Mouse (Mus musculus): Measurements from ENCODE around the gene Stambpl1.
"Not testable (repeated sequence)": the region's sequence is repeated elsewhere in the genome, so short reads cannot be mapped to it uniquely, and the experiment has no call there.

Stambpl1 gene

DNA sequence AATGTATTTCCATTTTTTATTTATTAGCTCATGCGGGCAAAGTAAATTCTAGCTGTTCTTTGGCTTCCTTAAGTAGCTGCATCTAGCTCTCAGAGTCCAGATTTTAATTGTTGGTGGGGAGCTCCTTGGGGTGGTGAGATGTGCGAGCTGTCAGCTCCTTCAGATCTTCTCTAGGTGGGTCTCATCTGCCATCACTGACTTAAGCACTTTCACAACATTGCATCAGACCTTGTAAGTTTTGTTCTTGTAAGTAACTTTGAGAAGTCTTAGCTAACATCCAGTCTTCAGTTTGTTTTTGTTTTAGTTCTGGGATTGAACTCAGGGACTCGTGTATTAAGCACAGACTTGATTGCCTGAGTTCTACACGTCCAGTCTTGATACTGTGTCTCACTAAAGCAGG, 6.9 kb downstream of the Stambpl1 start:
- DNase-seq (ENCODE audit: low read depth), result no peak

DNA sequence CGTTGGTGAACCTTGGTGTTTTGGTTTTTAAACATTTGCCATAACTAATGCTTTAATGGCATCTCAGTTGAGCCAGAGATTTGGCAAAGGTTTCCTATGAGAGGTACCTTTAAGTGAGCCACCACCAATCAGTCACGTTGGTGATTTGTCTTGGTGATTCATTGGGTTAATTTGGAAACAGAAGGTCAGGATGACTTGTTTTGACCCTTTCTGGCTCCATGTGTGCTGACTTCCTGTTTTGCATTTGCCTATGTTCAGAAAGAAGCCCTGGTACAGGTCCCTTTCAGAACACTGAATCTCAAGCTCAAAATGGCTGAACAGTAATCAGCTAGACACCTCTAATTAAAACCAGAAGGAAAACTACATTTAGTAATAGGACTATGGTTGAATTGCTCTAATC, 7.5 kb downstream of the Stambpl1 start:
- DNase-seq (ENCODE audit: low read depth), result peak; percentile 55

DNA sequence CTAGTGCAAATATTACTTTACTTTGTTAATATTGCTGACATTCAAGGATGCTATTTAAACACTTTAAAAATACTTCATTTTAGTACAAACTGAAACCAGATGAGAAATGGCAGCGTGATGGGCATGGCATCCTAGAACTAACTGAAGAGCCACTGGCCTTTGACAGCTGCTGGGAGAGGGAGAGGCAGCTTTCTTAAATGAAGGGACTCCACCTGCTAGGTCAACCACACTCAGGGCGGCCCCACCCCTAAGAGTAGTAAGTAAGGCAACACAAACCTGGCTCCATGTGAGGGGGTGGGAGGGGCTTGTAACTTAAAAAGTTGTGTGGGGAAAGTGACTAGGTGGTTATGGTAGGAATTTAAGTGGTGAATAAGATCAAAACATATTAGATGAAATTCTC, 10.6 kb downstream of the Stambpl1 start:
- DNase-seq (ENCODE audit: low read depth), result no peak

DNA sequence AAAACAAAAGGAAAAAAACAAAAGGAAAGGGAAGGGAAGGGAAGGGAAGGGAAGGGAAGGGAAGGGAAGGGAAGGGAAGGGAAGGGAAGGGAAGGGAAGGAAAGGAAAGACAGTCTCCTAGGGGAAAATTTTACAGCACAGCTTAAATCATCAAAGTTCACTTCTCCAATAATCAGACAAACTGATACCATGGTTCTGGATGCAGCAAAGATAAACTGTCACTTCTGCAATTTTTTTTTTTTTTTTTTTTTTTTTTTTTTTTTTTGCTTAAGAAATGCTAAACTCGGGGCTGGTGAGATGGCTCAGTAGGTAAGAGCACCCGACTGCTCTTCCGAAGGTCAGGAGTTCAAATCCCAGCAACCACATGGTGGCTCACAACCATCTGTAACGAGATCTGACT, 14.1 kb downstream of the Stambpl1 start:
- DNase-seq (ENCODE audit: low read depth), result not testable (repeated sequence)

DNA sequence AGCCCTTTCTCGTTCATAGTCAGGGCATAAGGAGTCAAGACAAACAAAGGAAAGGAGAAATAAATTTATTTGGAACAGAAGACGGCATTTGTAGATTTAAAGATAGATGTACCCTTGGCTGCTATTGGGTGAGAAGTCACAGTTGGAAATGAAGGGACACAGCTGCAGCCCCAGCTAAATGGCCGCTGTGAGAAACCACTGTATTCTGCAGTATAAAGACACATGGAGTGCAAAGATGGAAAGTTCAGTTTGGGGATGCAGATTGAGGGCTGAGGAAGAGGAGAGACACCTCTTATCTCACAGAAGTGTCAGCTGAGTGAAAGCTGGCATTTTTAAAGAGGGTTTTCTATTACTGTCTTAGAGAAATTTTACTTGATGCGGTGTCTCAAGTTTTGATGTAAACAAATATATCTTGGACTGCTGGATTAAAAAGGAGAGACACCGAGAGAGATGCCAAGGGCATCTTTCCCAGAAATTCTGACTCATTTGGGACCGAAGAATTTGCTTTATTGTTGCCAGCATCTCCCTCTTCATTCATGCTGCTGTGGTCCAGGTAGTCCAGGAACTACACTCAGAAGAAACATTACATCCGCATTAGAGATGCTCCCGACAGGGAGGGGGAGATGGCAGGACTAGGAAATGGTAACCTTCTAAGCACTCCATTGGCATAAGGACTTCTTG, 14.9 kb downstream of the Stambpl1 start:
- DNase-seq (ENCODE audit: low read depth), result no peak

DNA sequence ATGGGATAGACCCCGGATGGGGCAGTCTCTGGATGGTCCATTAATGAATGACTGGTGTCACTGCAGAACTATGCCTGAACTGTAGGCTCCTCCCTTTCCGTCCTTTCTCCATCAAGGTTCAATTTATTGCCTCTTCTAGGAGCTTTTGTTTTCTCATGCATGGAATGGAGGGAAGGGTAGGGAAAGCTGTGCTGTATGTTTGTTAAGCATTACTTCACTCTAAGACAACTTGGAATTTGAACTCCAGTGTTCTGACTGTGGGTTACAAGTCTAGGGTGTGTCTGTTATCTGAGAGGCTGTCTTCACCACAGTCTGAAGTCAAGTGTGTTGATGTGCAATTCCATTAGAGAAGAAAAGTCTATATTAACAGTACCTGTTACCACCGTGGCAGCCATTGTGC, 17.0 kb downstream of the Stambpl1 start:
- DNase-seq (ENCODE audit: low read depth), result no peak

DNA sequence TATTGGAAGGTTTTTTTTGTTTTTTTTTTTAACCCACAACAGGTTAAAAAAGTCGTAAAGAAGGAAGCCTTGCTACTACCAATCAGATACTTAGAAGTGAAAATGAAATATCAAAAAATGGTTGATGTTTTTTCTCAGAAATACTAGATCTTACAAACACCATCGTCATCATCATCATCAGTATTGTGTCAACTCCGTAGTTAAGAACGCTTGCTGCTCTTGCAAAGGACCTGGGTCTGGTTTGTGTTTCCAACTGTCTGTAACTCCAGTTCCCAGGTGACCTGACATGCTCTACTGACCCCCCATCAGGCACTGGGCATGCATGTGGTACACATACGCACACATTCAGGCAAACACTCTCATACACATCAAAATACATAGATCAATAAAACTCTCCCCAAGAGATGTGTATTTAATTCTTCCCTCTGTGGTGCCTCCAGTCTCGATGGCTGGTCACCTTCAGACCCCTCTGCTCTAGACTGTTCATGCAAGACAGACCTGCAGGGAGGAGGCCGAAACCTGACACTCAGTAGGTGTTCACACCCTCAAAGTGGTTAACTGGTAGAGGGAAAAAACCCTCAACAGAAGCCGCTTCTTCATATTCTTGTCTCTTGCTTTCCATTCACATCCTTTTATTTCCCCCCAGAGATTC, 18.0 kb downstream of the Stambpl1 start:
- DNase-seq (ENCODE audit: low read depth), result no peak

DNA sequence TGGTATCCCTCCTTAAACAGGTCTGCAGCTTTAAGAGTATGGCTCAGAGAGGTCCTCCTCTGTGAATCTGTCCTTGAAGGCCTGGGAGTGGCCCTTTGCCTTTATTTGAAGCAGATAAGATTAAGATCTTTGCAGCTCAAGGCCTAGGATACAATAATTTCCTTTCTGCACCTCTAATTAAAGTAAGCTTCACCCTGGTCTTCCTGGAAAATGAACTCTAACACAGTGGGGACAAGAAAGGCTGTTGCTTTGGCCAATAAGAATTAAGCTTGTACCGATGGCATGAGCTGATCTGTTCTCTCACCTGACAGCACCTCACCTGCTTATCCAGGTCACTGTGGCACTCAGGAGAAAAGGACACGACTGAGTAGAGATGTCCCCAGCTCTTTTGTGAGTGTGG, 18.8 kb downstream of the Stambpl1 start:
- no peak for DNase-seq (ENCODE audit: low read depth)

DNA sequence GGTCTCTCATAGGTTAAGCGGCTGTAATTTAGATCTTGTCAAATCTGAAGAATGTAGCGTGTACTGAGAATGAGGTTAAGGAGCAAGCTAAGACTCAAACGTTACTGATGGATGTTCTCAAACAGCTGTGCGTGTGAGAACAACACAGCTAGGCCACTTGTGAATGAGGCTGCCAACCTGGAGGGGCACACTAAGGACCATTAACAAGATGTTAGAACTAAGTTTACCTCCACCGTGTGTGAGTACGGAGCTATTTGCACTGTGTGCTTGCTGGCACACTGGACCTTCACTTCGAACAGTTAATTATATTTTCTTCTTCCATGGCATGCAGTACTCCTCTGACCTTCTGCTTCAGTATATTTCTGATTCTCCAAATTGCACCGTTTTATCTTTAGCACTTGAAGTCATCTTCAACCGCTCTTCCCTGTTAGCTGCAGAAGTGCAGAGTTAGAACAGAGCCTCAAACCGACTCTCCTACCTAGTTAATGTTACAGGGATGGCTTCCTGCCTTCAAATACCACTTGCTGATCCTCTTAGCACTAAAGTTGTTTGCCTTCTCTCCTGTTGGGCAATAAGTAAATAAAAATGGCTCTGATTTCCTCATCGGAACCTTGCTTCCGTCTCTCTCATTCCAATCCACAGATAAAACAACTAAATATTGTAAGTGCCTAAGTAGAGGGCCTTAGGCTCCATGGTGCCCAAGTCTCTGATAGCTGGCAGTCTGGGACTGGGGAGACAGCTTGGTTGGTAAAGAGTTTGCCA, 20.6 kb downstream of the Stambpl1 start:
- no peak for DNase-seq (ENCODE audit: low read depth)

DNA sequence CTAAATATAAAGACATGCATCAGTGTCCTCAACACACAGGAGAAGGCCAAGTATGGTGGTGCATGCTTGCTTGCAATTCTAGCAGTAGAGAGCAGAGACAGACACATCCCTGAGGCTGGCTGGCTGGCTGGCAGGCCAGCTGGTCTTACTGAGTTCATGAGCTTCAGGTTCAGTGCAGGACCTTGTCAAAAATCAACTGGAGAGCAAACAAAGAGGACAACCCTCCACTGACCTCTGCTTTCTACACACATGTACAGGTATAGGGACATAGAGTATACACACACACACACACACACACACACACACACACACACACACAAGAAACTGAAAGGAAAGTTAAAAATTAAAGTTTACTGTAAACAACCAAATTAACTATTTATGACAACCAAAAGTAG, 21.2 kb downstream of the Stambpl1 start:
- no peak for DNase-seq (ENCODE audit: low read depth)

DNA sequence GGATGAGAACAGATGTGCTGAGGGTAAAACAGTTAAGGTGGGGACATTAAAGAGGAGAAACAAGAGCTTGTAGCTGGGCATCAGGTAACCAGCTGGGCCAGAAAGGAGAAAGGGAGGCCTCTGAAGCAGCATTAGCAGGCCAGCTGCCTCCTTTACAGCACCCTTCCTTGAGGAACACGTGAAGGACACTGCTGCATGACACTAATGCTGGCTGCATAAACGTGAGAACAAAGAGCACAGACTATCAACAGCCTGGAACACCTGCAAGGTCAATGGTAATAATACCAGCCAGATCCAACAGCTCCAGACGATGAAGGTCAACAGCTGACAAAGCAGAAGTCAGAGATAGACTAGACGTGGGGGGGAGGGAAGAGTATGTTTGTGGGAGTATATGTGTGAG, 22.1 kb downstream of the Stambpl1 start:
- no peak for DNase-seq (ENCODE audit: low read depth)

DNA sequence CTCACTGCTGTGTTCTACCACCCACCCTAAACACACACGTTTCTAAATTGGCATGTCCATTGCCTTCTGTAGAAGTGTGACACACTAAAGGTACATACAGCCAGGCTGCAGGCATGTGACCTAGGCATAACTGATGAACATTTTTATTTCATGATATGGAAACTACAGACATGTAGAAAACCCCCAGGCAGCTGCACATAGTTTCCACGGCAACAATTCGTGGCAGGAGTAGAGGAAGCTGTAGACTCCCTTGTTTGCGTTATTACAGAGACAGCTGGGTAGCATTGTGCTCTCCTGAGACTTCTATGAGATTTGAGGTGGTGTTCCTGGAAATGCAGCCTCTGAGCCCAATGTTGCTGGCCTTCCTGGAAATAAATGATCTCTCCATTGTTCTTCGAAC, 24.9 kb downstream of the Stambpl1 start:
- DNase-seq (ENCODE audit: low read depth), result peak; percentile 57

DNA sequence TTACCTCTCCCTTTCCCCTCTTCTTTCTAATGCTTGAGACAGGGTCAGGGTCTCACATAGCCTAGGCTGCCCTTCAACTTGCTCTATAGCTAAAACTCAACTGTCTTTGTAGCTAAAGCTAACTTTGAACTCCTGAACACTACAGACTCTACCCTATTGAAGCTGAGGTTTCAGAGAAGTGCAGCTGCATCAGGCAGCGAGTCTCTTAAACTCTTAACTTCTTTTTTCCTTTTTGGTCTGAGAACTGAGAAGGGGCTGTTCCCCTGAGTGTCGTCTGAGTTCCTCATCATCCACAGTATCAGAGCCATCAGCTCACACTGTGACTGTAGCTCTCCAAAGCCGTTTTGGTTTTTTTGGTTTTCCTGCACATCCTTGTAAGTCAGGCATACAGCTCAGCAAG, 25.7 kb downstream of the Stambpl1 start:
- DNase-seq (ENCODE audit: low read depth), result no peak

DNA sequence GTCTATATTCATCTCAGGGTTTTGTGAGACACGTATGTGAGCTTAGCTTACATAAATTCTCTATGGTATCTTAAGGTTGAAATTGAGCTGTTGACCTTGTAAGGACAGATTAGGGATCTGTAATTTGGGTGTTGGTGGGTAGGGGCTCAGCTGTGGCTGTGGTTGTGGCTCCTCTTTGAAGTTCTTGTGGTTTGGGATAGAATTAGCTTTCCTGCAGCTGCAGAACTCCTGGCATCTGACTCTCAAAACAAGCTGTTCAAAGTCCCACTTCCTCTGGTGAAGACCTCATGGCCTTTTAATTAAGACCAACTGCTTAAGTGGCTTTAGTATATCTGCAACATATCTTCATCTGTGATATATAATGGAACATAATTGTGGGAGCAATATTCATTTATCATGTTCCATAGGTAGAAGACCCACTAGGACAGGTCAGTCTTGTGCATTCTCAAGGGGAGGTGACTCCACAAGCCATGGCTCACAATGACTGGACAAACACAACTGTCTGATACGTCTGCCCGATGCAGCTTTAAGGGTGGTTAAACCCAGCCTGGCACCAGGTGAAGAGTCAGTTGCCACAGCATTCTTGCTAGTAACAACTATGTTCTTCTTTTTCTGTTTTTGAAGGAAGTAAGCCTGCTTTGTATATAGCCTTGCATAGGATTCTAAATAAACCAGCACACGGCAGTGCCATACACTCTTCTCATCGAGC, 27.4 kb downstream of the Stambpl1 start:
- DNase-seq (ENCODE audit: low read depth), result no peak

DNA sequence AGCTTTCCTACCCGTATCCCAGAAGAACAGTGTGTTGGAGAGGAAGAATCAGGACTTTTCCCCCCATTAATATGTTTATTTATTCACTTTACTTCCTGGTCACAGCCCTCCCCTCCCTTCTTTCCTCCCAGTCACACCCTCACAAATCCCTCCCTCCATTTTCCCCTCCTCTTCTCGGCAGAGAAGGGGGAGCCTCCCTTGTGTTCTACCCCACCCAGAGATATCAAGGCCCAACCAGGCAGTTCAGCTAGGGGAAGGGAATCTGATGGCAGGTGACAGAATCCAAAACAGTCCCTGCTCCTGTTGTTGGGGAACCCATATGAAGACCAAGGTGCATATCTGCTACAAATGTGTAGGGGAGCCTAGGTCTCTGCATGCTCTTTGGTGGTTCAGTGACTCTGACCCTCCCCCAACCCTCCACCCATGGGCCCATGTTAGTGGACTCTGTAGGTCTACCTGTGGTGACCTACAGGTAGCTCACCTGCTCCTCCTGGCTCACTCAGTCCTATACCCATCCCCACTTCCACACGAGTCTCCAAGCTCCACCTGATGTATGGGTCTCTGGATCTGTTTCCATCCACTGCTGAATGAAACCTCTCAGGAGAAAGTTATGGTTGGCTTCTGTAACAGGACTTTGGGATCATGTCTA, 28.8 kb downstream of the Stambpl1 start:
- no peak for DNase-seq (ENCODE audit: low read depth)

DNA sequence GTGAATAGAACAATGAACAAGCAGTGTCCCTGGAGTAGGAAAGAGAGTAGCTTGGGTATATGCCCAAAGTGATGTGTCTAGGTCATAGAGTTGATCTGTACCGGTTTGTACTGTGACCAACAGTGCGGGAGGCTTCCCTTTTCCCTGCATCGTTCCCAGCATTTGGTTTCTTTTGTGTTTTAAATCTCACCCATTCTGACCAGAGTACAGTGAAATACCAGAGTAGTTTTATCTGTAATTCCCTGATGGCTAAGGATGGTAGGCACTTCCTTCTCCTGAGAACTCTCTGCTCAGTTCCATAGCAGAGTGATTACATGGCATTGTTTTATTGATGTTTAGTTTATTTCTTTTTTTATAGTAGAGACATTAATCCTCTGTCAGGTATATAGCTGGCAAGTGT, 30.8 kb downstream of the Stambpl1 start:
- DNase-seq (ENCODE audit: low read depth), result no peak

DNA sequence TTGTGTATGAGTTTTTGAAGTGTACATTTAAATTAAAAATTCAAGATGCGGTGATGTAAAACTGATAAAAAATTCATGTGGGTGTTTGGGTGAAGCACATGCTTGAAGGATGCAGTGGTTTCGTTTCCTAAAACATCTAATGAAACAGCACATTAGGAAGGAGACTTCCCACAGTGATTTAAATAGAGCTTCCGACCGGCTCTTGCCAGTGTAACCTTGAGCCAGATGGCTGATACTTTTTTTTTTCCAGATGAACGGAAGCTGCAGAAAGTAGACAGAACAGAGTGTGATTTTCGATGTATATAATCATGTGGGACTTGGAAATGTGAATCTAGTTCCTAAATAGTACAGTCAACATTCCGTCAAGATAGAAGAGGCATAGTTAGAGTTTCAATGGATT, 39.6 kb downstream of the Stambpl1 start:
- no peak for DNase-seq (ENCODE audit: low read depth)

DNA sequence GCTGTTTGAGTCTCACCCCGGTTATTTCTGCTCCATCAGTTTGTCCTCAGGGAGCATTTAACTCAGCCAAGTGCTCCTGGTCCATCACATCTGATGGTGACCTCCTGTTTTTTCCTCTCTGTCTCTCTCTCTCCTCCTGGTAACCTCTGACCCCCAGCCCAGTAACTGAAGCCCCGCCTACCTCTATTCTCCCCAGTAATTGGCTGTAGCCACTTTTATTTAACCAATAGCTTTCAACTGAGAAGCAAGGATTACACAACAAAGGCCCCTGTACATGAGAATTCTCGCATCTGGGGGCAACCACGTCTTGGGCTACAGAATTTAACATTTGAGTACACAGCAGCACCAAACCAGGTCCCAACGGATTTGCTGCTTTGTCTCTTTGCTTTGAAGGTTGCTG, 40.3 kb downstream of the Stambpl1 start:
- no peak for DNase-seq (ENCODE audit: low read depth)

DNA sequence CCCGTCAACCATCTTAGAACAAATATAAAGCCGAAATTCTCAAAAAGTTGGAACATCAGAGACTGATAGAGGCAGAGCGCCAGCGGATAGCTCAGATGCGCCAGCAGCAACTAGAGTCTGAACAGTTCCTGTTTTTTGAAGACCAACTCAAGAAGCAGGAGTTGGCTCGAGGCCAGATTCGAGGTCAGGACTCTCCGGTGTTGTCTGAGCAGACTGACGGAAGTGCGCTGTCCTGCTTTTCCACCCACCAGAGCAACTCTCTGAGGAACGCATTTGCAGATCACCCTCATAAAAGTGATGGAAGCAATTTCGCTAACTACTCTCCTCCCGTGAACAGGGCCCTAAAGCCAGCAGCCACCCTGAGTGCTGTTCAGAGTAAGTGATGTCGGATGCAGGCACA, 41.9 kb downstream of the Stambpl1 start:
- peak; percentile 70 for DNase-seq (ENCODE audit: low read depth)

DNA sequence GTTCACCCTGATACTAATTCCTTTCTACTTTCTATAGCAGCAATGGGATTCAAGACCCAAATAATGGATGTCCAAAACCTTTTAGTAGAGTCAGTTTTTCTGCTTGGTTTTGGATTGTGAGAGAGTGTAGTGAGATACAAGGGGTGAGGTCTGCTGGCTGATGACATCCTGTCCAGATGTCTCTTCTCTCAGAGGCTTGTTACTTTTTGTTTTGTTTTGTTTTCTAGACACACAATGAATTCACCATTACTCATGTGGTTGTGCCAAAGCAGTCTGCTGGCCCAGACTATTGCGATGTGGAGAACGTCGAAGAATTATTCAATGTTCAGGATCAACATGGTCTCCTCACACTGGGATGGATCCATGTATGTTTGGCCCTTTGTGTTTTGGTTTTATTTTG, 44.0 kb downstream of the Stambpl1 start:
- DNase-seq (ENCODE audit: low read depth), result no peak

DNA sequence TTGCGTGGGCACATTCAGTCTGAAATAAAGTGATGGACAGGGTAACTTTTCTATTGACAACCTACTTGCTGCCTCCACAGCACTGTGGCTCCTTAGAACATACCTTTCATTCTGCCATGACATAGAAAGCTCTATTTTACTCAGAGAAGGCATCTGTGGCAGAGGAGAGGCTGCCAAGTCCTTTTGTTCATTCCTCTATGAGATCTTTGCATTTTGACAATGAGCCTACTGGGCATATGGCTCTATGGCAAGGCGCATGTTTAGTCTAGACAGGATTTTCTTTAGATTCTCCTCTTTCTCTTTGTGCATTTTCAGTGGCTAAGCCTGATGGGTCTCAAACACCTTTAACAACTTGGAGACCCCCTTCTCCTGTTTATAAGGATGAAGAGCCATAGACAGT, 45.7 kb downstream of the Stambpl1 start:
- DNase-seq (ENCODE audit: low read depth), result no peak

All from naive thymus-derived CD4-positive, alpha-beta T cell, adult 2 months (primary cell).